Mouse (Mus musculus) left cerebral cortex, adult 18-20 months (tissue): ENCODE results near the gene Ano10. TPM values are rescaled to one million over a fixed set of nuclear protein-coding genes. Genes with fewer than 3 reads are reported as not detected.
"Not testable (repeated sequence)": the region's sequence is repeated elsewhere in the genome, so short reads cannot be mapped to it uniquely, and the experiment has no call there.

Experiments used
- DNase-seq, 2 experiments: peaks; one replicate each; pipeline ENCODE4 v3.0.0; 2021 to 2022; ENCODE audit warnings: low spot score in 2 of 2, mixed read lengths in 1 of 2
- total RNA-seq, 2 experiments: library from RNA; stranded (reverse); gene quantifications; 2 replicates each; pipeline ENCODE4 v1.2.3; 2021

Gene Ano10
- total RNA-seq, 2 experiments from 2014 or later, result 29.7 to 30.9 TPM

- no peak for DNase-seq
These were observed 124.3 kb downstream of the Ano10 start for GRCm38 (mm10) chr9:122169901-122170300.

GRCm38 (mm10) chr9:122167719-122168118 lies 126.5 kb downstream of the Ano10 start:
- not testable (repeated sequence) for DNase-seq

GRCm38 (mm10) chr9:122164535-122164934 lies 129.7 kb downstream of the Ano10 start:
- no peak for DNase-seq

GRCm38 (mm10) chr9:122157079-122157441 lies 137.2 kb downstream of the Ano10 start:
- peak; percentile 36 to 72 for DNase-seq

- DNase-seq, result no peak
These were observed 137.7 kb downstream of the Ano10 start for GRCm38 (mm10) chr9:122156389-122157078.

- no peak for DNase-seq
These were observed 139.0 kb downstream of the Ano10 start for GRCm38 (mm10) chr9:122155193-122155592.

GRCm38 (mm10) chr9:122153436-122153835 lies 140.8 kb downstream of the Ano10 start:
- no peak for DNase-seq

GRCm38 (mm10) chr9:122152501-122152900 lies 141.7 kb downstream of the Ano10 start:
- DNase-seq, result no peak

GRCm38 (mm10) chr9:122152063-122152462 lies 142.2 kb downstream of the Ano10 start:
- no peak for DNase-seq

GRCm38 (mm10) chr9:122149997-122150826 lies 144.0 kb downstream of the Ano10 start:
- no peak for DNase-seq

GRCm38 (mm10) chr9:122148356-122148755 lies 145.9 kb downstream of the Ano10 start:
- no peak for DNase-seq

- no peak for DNase-seq
These were observed 147.9 kb downstream of the Ano10 start for GRCm38 (mm10) chr9:122146124-122146870.

GRCm38 (mm10) chr9:122145677-122146076 lies 148.5 kb downstream of the Ano10 start:
- DNase-seq, result no peak

GRCm38 (mm10) chr9:122144776-122145175 lies 149.4 kb downstream of the Ano10 start:
- no peak for DNase-seq

- no peak for DNase-seq
These were observed 151.0 kb downstream of the Ano10 start for GRCm38 (mm10) chr9:122143219-122143618.

GRCm38 (mm10) chr9:122139236-122139635 lies 155.0 kb downstream of the Ano10 start:
- no peak for DNase-seq

GRCm38 (mm10) chr9:122138371-122139029 lies 155.7 kb downstream of the Ano10 start:
- no peak for DNase-seq

- DNase-seq, result no peak
These were observed 156.3 kb downstream of the Ano10 start for GRCm38 (mm10) chr9:122137960-122138359.

GRCm38 (mm10) chr9:122135885-122136170 lies 158.4 kb downstream of the Ano10 start:
- no peak for DNase-seq

- DNase-seq, result no peak
These were observed 158.9 kb downstream of the Ano10 start for GRCm38 (mm10) chr9:122135095-122135884.

- no peak for DNase-seq
These were observed 162.1 kb downstream of the Ano10 start for GRCm38 (mm10) chr9:122132145-122132544.
